Mouse (Mus musculus) stomach, postnatal 0 days (tissue): ENCODE data around the gene Cage1. TPM values are rescaled to one million over a fixed set of nuclear protein-coding genes. Genes with fewer than 3 reads are reported as not detected.

Experiments
- ATAC-seq: fragments of 200-750 bp; cut with Nextera tagmentation; 2 replicates; pipeline ENCODE4 v1.8.0; 2017; ENCODE audit not compliant: low FRiP score, low TSS enrichment
- DNase-seq: peaks from one replicate; pipeline ENCODE4 v3.0.0-alpha.2; 2016; ENCODE audit warnings: low spot score
- H3K27ac ChIP-seq: fragments of 300-500 bp; sonication (generic); replicated peaks from 2 replicates; pipeline ENCODE4 v1.5.1; 2014; ENCODE audit warnings: mild to moderate bottlenecking, control low read depth
- H3K27me3 ChIP-seq: fragments of 300-500 bp; sonication (generic); 2 replicates; pipeline ENCODE4 v1.6.1; 2014; ENCODE audit warnings: low read length; ENCODE audit not compliant: control insufficient read depth, insufficient read depth
- H3K36me3 ChIP-seq: fragments of 300-500 bp; sonication (generic); 2 replicates; pipeline ENCODE4 v1.6.1; 2014; ENCODE audit warnings: low read length, mixed read lengths; ENCODE audit not compliant: control insufficient read depth, insufficient read depth
- H3K4me1 ChIP-seq: fragments of 300-500 bp; sonication (generic); replicated peaks from 2 replicates; pipeline ENCODE4 v1.6.1; 2014; ENCODE audit warnings: antibody characterized with exemption; ENCODE audit not compliant: control insufficient read depth, insufficient read depth
- H3K4me2 ChIP-seq: fragments of 300-500 bp; sonication (generic); replicated peaks from 2 replicates; pipeline ENCODE4 v1.6.1; 2014; ENCODE audit warnings: low read depth, mild to moderate bottlenecking, control low read depth, moderate library complexity
- H3K4me3 ChIP-seq: fragments of 300-500 bp; sonication (generic); 2 replicates; pipeline ENCODE4 v1.5.1; 2014; ENCODE audit warnings: low read depth, low read length, control low read depth
- H3K9ac ChIP-seq: fragments of 300-500 bp; sonication (generic); 2 replicates; pipeline ENCODE4 v1.6.1; 2014; ENCODE audit warnings: mild to moderate bottlenecking, low read length, control low read depth, mixed read lengths
- H3K9me3 ChIP-seq: fragments of 300-500 bp; sonication (generic); 2 replicates; pipeline ENCODE4 v1.6.1; 2016; ENCODE audit warnings: low read length; ENCODE audit not compliant: control insufficient read depth
- CTCF ChIP-seq: IDR thresholded peaks from 2 replicates; pipeline ENCODE4 v1.5.1; 2016; ENCODE audit warnings: antibody characterized with exemption, low read depth, mild to moderate bottlenecking, moderate library complexity
- EP300 ChIP-seq: optimal IDR thresholded peaks from 2 replicates; pipeline ENCODE3; 2016; ENCODE audit warnings: antibody characterized with exemption
- WGBS: fragments of 180-500 bp; shearing (Covaris S2); extraction: QIAGEN DNeasy Blood & Tissue Kit; methylation state at CpG from one replicate; pipeline ENCODE4 v1.1.7; 2014; 5-methylcytosine and 5-hydroxymethylcytosine counted together
- polyA plus RNA-seq: library from polyadenylated mRNA; unstranded; fragments of >200 nt; fragmentation: Nextera tagmentation; extraction: Ambion mirVana; gene quantifications from 2 replicates; pipeline ENCODE4 v1.2.1, GENCODE M21; 2015

Cage1 gene
- polyA plus RNA-seq, result 0.86 and 1.2 TPM in 2 replicates

DNA sequence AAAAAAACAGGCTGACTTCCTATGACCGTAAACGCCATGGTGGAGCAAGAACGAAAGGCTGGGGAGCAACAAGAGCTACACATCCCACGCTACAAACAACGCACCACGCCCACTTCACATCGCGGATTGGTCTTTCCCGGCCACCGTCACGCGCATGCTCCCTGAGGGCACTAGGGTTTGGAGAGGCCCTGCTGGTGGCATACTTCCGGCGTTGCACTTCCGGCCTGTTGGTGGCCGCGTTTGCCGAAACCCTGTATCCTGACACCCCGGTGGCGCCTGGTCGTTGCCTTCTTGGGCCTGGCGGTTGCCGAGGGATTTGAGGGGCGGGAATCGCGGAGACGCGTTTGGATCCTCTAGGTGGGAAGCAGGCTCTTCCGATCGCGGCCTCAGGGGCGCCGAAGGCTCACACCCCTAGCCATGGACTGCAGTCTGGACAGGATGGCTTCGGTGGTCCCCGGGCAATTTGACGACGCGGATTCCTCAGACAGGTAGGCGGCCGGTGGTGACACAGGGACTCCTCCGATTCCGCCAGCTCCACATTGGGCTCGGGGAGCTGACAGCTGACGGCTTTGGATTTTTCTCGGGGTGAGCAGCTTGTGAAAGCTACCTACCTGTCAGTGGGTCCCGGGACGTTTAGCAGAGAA lies at the start of gene Cage1:
Gene Cage1 (minus strand): TSS at position 26 of the 644 bp plus-strand sequence.
- Histone ChIP-seq H3K27ac (peak within 1 kb of the TSS; percentile 84), H3K9ac (peak within 1 kb of the TSS; percentile 94), H3K4me2 (peak within 1 kb of the TSS; percentile 90), H3K36me3 (peaks cover 2% of the 10 kb centered on the region; the same call in 1 of the 2 replicates), H3K9me3 (no peaks in the 10 kb centered on the region), H3K27me3 (no peaks in the 10 kb centered on the region), H3K4me1 (no peaks in the 10 kb centered on the region; the same call in 1 of the 2 replicates), H3K4me3 (peak within 1 kb of the TSS; percentile 79)
- DNase-seq (peak; percentile 97), ATAC-seq (peak; percentile 97)
- no peak for TF ChIP-seq EP300
- peak; percentile 57 for TF ChIP-seq CTCF
- under 1% methylated on average over 47 of the region's 47 CpGs for whole genome bisulfite sequencing

GRCm38 (mm10) chr13:38081161-38081560 lies 44.3 kb upstream of the Cage1 start:
- H3K4me3 ChIP-seq, result no peak overlapping the region
- DNase-seq, result no peak
- no peaks in the 10 kb centered on the region for H3K27me3 ChIP-seq
- ATAC-seq, result peak; percentile 49; the same call in 1 of the 2 replicates
- H3K4me2 ChIP-seq, result peak overlapping the region; percentile 25; the same call in 1 of the 2 replicates
- no peaks in the 10 kb centered on the region for H3K36me3 ChIP-seq
- H3K9me3 ChIP-seq, result no peaks in the 10 kb centered on the region
- no peak overlapping the region for H3K9ac ChIP-seq
- peak overlapping the region; percentile 78 for H3K27ac ChIP-seq
- 74% methylated on average over 7 of the region's 7 CpGs for WGBS
- H3K4me1 ChIP-seq, result 0 out of 2 replicates have a peak, but pooled peaks cover 2% of the 10 kb centered on the region
- TF ChIP-seq EP300 (no peak), CTCF (no peak)

DNA sequence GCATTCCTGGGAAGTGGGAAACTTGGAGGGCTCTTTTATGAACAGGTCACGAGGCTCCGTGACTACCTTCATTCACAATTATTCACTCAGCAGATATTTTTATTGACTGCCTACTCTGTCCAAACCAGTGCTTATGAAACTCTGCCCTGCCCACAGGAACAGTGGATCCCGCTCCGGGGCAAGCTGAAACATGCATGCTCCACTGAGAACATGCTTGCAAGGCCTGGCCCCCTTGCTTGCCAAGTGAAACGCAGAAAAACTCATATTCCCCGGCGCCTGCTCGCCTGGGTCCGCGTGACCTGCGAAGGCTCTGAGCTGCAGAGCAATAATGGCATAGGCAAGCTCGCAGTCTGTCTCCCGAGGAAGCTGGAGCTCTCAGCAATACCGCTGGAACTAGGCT lies 43.9 kb upstream of the Cage1 start:
- Histone ChIP-seq H3K4me3 (no peak overlapping the region), H3K4me2 (peak overlapping the region; percentile 25; the same call in 1 of the 2 replicates), H3K9ac (no peak overlapping the region), H3K27me3 (no peaks in the 10 kb centered on the region), H3K36me3 (no peaks in the 10 kb centered on the region), H3K4me1 (0 out of 2 replicates have a peak, but pooled peaks cover 2% of the 10 kb centered on the region), H3K9me3 (no peaks in the 10 kb centered on the region), H3K27ac (peak overlapping the region; percentile 78)
- TF ChIP-seq EP300, result no peak
- no peak for TF ChIP-seq CTCF
- DNase-seq, result no peak
- 75% methylated on average over 14 of the region's 14 CpGs for WGBS
- ATAC-seq, result peak; percentile 30; the same call in 1 of the 2 replicates

GRCm38 (mm10) chr13:38080014-38080413 lies 43.1 kb upstream of the Cage1 start:
- no peak for DNase-seq

GRCm38 (mm10) chr13:38079366-38079765 lies 42.5 kb upstream of the Cage1 start:
- Histone ChIP-seq H3K36me3 (no peaks in the 10 kb centered on the region), H3K27ac (no peak overlapping the region), H3K4me2 (no peak overlapping the region), H3K9me3 (no peaks in the 10 kb centered on the region), H3K27me3 (no peaks in the 10 kb centered on the region), H3K9ac (no peak overlapping the region), H3K4me1 (0 out of 2 replicates have a peak, but pooled peaks cover 2% of the 10 kb centered on the region), H3K4me3 (no peak overlapping the region)
- WGBS, result 71% methylated on average over 5 of the region's 5 CpGs
- DNase-seq, result no peak
- ATAC-seq, result no peak
- no peak for TF ChIP-seq EP300
- no peak for TF ChIP-seq CTCF

More at GRCm38 (mm10) chr13:38080014-38080413, 43.1 kb upstream of the Cage1 start:
- no peak overlapping the region for H3K4me3 ChIP-seq
- H3K9me3 ChIP-seq, result no peaks in the 10 kb centered on the region
- WGBS, result 36% methylated on average over 9 of the region's 9 CpGs
- H3K27ac ChIP-seq, result peak overlapping the region; percentile 59
- H3K9ac ChIP-seq, result no peak overlapping the region
- no peaks in the 10 kb centered on the region for H3K36me3 ChIP-seq
- no peaks in the 10 kb centered on the region for H3K27me3 ChIP-seq
- TF ChIP-seq CTCF (no peak), EP300 (no peak)
- ATAC-seq, result no peak
- H3K4me2 ChIP-seq, result no peak overlapping the region; the same call in 1 of the 2 replicates
- 0 out of 2 replicates have a peak, but pooled peaks cover 2% of the 10 kb centered on the region for H3K4me1 ChIP-seq

DNA sequence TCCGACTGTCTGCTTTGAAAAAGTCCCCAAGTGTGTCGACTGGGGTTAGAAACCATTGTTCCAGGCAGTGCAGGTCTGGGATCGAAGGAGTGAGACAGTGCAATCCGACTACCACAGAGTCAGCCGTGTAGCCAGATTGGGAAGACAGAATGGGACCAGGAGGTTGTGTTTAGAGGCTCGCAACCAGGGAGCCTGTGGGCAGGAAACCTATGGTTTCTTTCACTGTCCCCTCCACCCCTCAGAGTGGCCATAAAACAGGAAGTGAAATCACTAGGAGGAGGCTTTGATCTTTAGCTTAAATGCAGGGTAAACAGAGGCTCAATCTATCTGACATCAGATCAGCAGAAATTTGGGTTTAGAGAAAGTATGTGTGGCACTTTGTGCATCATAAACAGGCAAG lies 42.0 kb upstream of the Cage1 start:
- ATAC-seq, result no peak
- Histone ChIP-seq H3K27ac (no peak overlapping the region), H3K4me1 (0 out of 2 replicates have a peak, but pooled peaks cover 2% of the 10 kb centered on the region), H3K9ac (no peak overlapping the region), H3K36me3 (no peaks in the 10 kb centered on the region), H3K4me2 (no peak overlapping the region), H3K4me3 (no peak overlapping the region), H3K27me3 (no peaks in the 10 kb centered on the region), H3K9me3 (no peaks in the 10 kb centered on the region)
- no peak for DNase-seq
- 63% methylated on average over 6 of the region's 6 CpGs for WGBS
- TF ChIP-seq EP300 (no peak), CTCF (no peak)
